Mouse (Mus musculus): ENCODE data around the gene Tmppe.
A peak's percentile ranks its signal among the peaks of the same experiment; 100 is the strongest.

- TF ChIP-seq CTCF (IDR thresholded peaks at IDR 0.05; ENCODE audit: control insufficient read depth, insufficient read depth, insufficient replicate concordance, low read depth, low read length) (peak; percentile 31; the same call in 1 of the 2 replicates), POLR2A (IDR thresholded peaks at IDR 0.05; ENCODE audit: control insufficient read depth, low read depth, low read length) (no peak)
Observed at GRCm38 (mm10) chr9:114418187-114418586, 17.3 kb downstream of the Tmppe start.

All from testis, adult 2 months (tissue).